Mouse (Mus musculus) midbrain, embryonic 10.5 days (tissue): ENCODE data around the gene Fbln7. TPM values are rescaled to one million over a fixed set of nuclear protein-coding genes. Genes with fewer than 3 reads are reported as not detected.

Experiments
- DNase-seq: peaks from one replicate; pipeline ENCODE4 v3.0.0-alpha.2; 2017; ENCODE audit warnings: low spot score
- H3K27ac ChIP-seq: fragments of 300-500 bp; sonication (generic); replicated peaks from 2 replicates; pipeline ENCODE4 v1.5.1; 2016; ENCODE audit warnings: mild to moderate bottlenecking
- H3K27me3 ChIP-seq: fragments of 300-500 bp; sonication (generic); 2 replicates; pipeline ENCODE4 v1.6.1; 2016; ENCODE audit warnings: low read depth, mild to moderate bottlenecking; ENCODE audit not compliant: poor library complexity, severe bottlenecking
- H3K36me3 ChIP-seq: fragments of 300-500 bp; sonication (generic); 2 replicates; pipeline ENCODE4 v1.6.1; 2016; ENCODE audit warnings: mild to moderate bottlenecking, moderate library complexity
- H3K4me1 ChIP-seq: fragments of 300-500 bp; sonication (generic); 2 replicates; pipeline ENCODE4 v1.6.1; 2016
- H3K4me3 ChIP-seq: fragments of 300-500 bp; sonication (generic); 2 replicates; pipeline ENCODE4 v1.5.1; 2016; ENCODE audit warnings: mild to moderate bottlenecking, moderate library complexity
- H3K9me3 ChIP-seq: fragments of 300-500 bp; sonication (generic); replicated peaks from 2 replicates; pipeline ENCODE4 v1.6.1; 2016; ENCODE audit warnings: mild to moderate bottlenecking
- WGBS: fragments of 180-500 bp; shearing (Covaris S2); methylation state at CpG from one replicate; pipeline ENCODE4 v1.1.7; 2016; 5-methylcytosine and 5-hydroxymethylcytosine counted together
- polyA plus RNA-seq: library from polyadenylated mRNA; unstranded; fragments of >200 nt; fragmentation: Nextera tagmentation; extraction: Ambion mirVana; gene quantifications from 2 replicates; pipeline ENCODE4 v1.2.1, GENCODE M21; 2016

Gene Fbln7
- polyA plus RNA-seq, 1 experiment from 2014 or later = 2.7 TPM

DNA sequence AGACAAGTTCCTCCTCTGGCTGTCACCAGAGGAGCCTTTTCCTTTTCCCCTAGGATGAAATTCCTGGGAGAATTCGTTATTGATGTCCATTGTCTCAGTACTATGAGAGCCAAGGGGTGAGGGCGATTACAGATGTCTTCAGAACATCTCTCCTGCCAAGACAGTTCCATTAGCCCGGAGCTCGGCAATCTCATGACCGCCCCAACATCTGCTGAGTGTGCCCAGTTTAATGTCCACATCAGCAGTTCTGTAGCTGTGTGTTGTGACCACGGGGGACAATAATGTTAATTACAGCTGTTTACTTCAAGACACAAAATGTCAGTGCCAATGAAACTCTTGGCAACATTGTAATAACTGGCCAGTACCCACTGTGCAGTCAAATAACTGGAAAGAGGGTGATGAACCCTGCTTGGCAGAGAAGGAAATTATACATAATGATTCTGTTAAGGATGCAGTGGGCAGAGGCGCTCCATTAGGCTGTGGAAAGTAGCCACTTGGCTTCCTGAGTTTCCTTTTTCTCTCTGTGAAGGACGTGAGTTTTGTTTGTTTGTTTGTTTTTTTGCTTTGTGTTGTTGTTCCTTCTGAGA is 22.5 kb downstream of the Fbln7 start:
- Histone ChIP-seq H3K9me3 (no peaks in the 10 kb centered on the region), H3K4me3 (no peak overlapping the region), H3K27ac (no peak overlapping the region), H3K4me1 (no peaks in the 10 kb centered on the region), H3K36me3 (no peaks in the 10 kb centered on the region), H3K27me3 (no peaks in the 10 kb centered on the region)
- 76% methylated on average over 8 of the region's 8 CpGs for WGBS
- no peak for DNase-seq

DNA sequence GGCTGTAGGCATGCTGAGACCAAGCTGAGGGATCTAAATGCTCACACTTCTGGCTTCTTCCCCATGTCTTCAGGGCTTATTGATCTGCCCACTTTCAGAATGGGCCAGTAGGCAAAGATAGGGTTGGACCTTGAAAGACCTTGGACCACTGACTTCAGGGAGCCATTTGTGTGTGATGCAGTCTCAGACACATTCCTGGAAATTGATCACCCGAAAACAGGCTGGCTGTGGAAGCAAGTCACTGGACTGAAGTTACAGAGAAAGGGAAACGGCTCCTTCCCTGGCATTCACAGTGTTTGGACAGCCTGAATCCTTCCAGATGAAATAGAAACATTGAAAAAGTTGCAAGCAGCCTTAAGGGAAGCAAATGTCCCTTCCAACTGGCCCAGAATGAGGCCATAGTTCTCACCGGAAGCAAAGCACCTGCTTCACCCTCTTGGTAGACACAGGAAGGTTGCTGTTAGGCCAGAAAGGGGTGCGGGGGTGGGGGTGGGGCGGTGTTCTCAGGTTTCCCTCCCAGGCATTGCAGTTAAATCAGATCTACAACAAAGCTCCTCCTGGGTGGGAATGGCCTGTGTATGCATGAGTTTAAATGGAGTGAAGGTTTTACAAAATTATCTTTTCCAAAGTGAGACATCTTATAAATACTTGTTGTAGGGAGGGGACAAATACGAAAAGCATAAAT is 25.2 kb downstream of the Fbln7 start:
- Histone ChIP-seq H3K4me1 (peaks cover 8% of the 10 kb centered on the region), H3K27me3 (peaks cover 12% of the 10 kb centered on the region), H3K9me3 (0 out of 2 replicates have a peak, but pooled peaks cover 4% of the 10 kb centered on the region), H3K4me3 (no peak overlapping the region), H3K36me3 (no peaks in the 10 kb centered on the region), H3K27ac (no peak overlapping the region)
- DNase-seq = no peak
- whole genome bisulfite sequencing = 54% methylated on average over 6 of the region's 6 CpGs

DNA sequence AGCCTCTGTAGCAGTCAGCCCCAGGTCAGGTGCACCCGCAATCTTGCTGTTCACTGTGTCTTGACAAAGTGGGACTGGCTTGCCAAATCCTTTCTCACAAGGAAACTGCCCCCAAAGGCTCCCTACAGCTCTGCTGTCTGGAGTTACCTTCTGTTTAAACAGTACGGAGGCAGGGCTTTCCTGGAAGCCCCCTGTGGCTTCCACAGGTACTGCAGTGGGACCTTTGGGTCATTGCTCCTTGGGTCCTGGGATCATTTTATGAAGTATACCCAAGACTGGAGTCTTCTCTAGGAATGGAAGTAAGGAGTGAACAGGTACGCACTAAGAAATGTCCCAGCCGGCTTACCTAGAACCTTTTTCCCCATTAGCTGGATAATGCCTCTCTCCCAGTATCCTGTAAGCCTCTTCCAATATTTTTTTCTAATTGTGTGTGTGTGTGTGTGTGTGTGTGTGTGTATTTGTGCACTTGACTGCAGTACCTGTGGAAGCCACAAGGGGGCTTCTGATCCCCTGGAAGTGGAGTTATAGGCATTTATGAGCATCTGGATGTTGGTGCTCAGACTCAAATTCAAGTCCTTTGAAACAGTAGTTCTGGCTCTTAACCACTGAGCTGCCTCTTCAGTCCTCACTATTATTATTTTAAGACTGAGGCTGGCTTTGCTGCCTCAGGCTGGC is 28.0 kb downstream of the Fbln7 start:
- no peaks in the 10 kb centered on the region for H3K36me3 ChIP-seq
- peaks cover 8% of the 10 kb centered on the region for H3K4me1 ChIP-seq
- WGBS = 89% methylated on average over 4 of the region's 4 CpGs
- H3K27me3 ChIP-seq = peaks cover 13% of the 10 kb centered on the region
- 0 out of 2 replicates have a peak, but pooled peaks cover 4% of the 10 kb centered on the region for H3K9me3 ChIP-seq
- H3K4me3 ChIP-seq = no peak overlapping the region
- no peak for DNase-seq
- H3K27ac ChIP-seq = no peak overlapping the region

DNA sequence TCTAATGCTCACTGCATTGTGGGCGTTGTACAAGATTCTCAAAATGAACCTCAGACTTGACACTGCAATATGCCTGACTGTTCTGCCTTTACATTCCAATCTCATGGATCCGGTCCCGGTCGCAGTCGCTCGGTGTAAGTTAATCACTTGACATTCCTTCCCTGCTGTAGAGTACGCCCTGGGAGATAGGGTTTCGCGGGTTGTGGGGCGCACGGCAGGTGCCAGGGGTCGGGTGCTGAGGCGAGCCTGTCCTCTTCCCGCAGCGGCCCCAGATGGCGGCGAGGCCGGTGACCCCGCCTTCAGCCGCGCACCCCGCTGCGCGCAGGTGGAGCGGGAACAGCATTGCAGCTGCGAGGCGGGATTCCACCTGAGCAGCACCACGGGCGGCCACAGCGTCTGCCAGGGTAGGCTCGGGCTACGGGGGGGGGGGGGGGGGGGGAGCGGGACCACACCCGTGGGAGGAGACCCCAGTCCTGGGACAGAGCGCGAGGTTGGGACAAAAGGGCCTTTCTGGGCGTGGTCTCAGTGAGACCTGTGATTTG is 29.5 kb downstream of the Fbln7 start:
- Histone ChIP-seq H3K4me3 (peak overlapping the region; percentile 55), H3K4me1 (peaks cover 8% of the 10 kb centered on the region), H3K9me3 (0 out of 2 replicates have a peak, but pooled peaks cover 4% of the 10 kb centered on the region), H3K27me3 (peaks cover 13% of the 10 kb centered on the region), H3K36me3 (no peaks in the 10 kb centered on the region), H3K27ac (peak overlapping the region; percentile 9; the same call in 1 of the 2 replicates)
- WGBS = 5% methylated on average over 30 of the region's 37 CpGs
- DNase-seq = peak; percentile 34

DNA sequence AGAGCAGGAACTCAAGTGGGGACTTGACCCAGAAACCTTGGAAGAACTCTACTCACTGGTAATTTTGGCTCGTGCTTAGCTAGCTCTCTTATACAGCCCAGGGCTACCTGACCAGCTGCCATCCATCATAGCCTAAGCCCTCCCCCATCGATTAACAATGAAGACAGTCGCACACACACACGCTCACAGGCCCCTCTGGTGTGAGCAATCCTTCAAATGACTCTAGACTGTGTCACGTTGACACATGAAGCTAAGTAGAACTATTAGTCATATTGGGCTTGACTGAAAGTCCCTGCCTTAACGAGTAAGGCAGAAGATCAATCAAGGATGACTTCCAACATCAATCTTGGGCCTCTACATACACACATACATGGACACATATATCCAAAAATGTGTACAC is 40.1 kb downstream of the Fbln7 start:
- Histone ChIP-seq H3K27me3 (no peaks in the 10 kb centered on the region), H3K36me3 (no peaks in the 10 kb centered on the region), H3K4me1 (no peaks in the 10 kb centered on the region), H3K4me3 (no peak overlapping the region), H3K27ac (no peak overlapping the region), H3K9me3 (peaks cover 8% of the 10 kb centered on the region; the same call in 1 of the 2 replicates)
- DNase-seq = no peak
- WGBS = 91% methylated on average over 6 of the region's 6 CpGs

DNA sequence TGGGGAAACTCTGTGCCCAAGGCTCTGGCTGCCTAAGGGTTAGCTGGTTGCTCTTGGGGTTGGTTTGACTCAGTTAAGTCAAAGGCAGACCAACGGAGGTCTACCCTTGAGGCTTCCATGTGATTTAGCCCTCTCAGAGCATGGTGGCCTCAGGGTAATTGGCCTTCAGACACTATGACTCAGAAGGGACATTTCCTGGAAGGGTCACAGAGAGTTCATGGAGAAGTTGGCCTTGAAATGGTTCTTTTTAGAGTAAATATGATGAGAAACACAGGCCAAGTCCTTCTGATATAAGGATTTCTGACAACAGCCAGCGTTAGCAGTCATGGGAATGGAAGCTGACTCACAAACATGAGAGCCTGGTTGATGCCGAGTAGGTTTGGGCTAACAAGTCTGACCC is 40.9 kb downstream of the Fbln7 start:
- Histone ChIP-seq H3K4me1 (no peaks in the 10 kb centered on the region), H3K36me3 (no peaks in the 10 kb centered on the region), H3K27ac (no peak overlapping the region), H3K4me3 (no peak overlapping the region), H3K9me3 (peaks cover 8% of the 10 kb centered on the region; the same call in 1 of the 2 replicates), H3K27me3 (no peaks in the 10 kb centered on the region)
- 87% methylated on average over 3 of the region's 3 CpGs for WGBS
- no peak for DNase-seq

DNA sequence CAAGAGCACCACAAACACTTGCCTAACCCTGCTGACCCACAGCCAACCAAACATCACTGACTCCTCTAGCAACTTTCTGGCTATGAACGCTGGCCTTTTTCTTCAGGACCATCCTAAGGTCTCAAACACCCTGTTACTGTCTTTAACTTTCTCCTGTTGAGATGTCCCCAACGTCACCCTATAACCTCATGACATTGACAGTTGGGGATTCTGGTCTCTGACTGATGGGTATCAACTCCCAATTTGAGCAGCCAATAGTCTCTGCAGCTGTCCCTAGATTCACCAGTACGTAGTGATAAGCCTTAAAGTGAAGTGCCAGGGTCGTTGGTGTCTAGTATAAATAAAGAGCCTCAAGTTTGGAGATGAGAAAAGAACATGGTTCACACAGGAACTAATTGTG is 52.2 kb downstream of the Fbln7 start:
- Histone ChIP-seq H3K36me3 (no peaks in the 10 kb centered on the region), H3K4me1 (no peaks in the 10 kb centered on the region), H3K9me3 (no peaks in the 10 kb centered on the region), H3K27me3 (no peaks in the 10 kb centered on the region), H3K4me3 (no peak overlapping the region), H3K27ac (no peak overlapping the region)
- 82% methylated on average over 4 of the region's 4 CpGs for WGBS
- DNase-seq = no peak

DNA sequence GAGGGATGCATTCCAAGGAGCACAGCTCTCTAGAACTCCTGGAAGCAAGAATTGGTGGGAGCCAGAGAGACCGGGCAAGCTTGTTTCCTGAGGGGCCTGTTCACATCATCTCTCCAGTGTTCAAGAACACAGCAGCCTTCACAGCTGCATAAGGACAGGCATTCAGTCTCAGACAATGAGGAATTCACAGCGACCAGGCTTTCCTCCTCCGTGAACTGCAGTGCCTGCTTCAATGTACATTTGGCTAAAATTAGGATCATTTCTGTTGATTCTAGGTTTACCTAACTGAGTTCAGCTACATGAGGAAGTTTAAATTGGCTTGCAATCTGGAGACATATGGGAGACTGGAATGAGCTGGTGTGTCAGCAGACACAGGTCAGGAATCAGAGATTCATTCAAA is 53.7 kb downstream of the Fbln7 start:
- Histone ChIP-seq H3K27ac (no peak overlapping the region), H3K4me3 (no peak overlapping the region), H3K4me1 (no peaks in the 10 kb centered on the region), H3K9me3 (no peaks in the 10 kb centered on the region), H3K36me3 (no peaks in the 10 kb centered on the region), H3K27me3 (no peaks in the 10 kb centered on the region)
- no peak for DNase-seq
- WGBS = 77% methylated on average over 3 of the region's 3 CpGs

DNA sequence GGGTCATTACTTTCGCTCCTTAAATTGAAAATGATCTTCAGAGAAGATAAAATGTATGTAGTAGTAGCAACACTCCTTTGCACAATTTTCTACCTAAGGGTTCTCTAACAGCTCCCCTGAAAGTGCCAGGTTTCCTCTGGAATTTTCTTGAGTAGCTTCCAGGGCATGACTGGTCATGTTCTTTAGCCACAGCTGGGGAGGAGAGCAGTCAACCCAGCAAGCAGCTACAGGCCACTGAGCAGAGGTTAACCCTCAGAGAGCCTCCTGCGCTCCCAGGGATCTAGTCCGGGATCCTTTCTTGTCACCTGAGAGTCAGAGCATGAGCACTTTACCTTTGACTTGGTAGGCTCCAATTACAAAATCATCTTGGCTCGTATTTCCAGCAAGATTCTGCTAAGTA is 62.0 kb downstream of the Fbln7 start:
- Histone ChIP-seq H3K4me3 (no peak overlapping the region), H3K36me3 (peaks cover 32% of the 10 kb centered on the region), H3K27ac (no peak overlapping the region), H3K9me3 (no peaks in the 10 kb centered on the region), H3K27me3 (no peaks in the 10 kb centered on the region), H3K4me1 (no peaks in the 10 kb centered on the region)
- WGBS = 86% methylated on average over 4 of the region's 4 CpGs
- DNase-seq = no peak

DNA sequence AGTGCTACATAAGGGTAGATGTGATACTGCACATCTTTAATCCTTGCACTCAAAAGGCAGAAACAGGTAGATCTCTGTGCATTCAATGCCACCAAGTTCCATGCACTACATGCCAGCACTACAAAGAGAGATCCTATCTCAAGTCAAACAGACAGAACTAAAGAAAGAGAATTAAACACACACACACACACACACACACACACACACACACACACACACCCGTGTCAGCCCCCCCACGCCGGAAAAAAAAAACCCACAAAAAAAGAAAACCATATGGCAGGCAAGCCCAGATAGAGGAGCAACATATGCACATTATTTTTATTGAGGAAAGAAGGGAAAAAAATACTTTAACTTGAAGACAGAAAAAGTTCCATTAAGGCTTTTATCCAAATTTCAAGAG is 65.7 kb downstream of the Fbln7 start:
- peaks cover 50% of the 10 kb centered on the region for H3K36me3 ChIP-seq
- H3K4me3 ChIP-seq = no peak overlapping the region
- H3K4me1 ChIP-seq = no peaks in the 10 kb centered on the region
- 94% methylated on average over 3 of the region's 3 CpGs for WGBS
- no peaks in the 10 kb centered on the region for H3K9me3 ChIP-seq
- no peak overlapping the region for H3K27ac ChIP-seq
- DNase-seq = no peak
- H3K27me3 ChIP-seq = no peaks in the 10 kb centered on the region

DNA sequence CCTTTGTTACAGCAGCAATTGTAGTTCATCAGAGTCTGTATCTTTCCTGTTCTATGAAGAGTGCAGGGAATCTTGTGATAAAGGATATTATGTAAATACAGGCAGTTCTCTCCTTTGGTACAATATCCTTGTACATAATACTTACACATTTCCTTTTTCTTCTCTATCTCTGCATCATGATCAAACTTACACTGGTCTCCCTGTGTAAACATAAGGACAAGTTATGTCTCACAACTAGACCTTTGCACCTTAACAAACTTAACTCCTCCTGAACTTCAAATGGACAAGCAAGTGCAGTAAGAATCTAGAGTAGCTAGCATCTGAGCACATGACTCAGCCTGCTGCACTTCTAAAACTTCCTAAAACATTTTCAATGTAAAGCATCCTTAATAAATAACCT is 67.9 kb downstream of the Fbln7 start:
- no peaks in the 10 kb centered on the region for H3K27me3 ChIP-seq
- H3K9me3 ChIP-seq = no peaks in the 10 kb centered on the region
- DNase-seq = no peak
- H3K4me3 ChIP-seq = no peak overlapping the region
- H3K27ac ChIP-seq = no peak overlapping the region
- no peaks in the 10 kb centered on the region for H3K4me1 ChIP-seq
- H3K36me3 ChIP-seq = peaks cover 54% of the 10 kb centered on the region

DNA sequence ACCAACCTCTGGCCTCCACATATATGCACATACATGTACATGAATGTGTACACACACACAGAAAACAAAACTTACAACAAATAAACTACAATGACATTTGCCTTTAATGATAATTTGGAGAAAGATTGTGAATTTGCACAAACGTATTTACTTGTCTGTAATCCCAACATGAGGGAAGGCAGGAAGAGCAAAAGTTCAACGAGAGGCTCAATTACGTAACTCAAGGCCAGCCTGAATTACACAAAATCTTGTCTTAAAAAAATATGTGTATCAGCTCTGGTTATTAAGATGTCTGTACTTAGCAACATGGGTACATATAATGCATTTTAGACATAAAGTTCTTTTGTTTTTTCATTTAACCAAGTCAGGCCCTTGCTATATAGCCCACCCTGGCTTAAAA is 73.5 kb downstream of the Fbln7 start:
- Histone ChIP-seq H3K4me1 (no peaks in the 10 kb centered on the region), H3K4me3 (no peak overlapping the region), H3K9me3 (no peaks in the 10 kb centered on the region), H3K27ac (no peak overlapping the region), H3K27me3 (no peaks in the 10 kb centered on the region), H3K36me3 (peaks cover 43% of the 10 kb centered on the region)
- 92% methylated on average over 3 of the region's 3 CpGs for WGBS
- no peak for DNase-seq
